Mouse (Mus musculus): ENCODE measurements around the gene Ccdc190.

DNA sequence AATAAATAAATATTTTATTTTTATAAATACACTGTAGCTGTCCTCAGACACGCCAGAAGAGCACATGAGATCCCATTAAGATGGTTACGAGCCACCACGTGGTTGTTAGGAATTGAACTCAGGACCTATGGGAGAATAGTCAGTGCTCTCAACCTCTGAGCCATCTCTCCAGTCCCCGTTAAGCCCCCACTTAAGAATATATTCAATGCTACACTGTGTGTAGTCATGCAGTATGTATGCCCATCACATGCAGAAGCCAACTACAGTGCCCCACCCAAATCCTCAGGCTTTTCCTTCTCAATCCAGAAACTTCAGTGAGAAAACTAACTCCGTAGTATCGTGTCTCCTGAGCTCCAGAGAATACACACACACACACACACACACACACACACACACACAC, 18.8 kb upstream of the Ccdc190 start:
- no peak for TF ChIP-seq CTCF (IDR thresholded peaks at IDR 0.05; ENCODE audit: borderline replicate concordance, extremely low read depth, insufficient read depth, insufficient read length)
- no peak for TF ChIP-seq POLR2A (IDR thresholded peaks at IDR 0.05; ENCODE audit: borderline replicate concordance, extremely low read depth, insufficient read depth, insufficient read length, poor library complexity, severe bottlenecking)

Measured in brain, embryonic 14.5 days (tissue).